Mouse (Mus musculus) kidney, adult 11 months (tissue): Measurements from ENCODE around the gene Gm5751.
"Not testable (repeated sequence)": the region's sequence is repeated elsewhere in the genome, so short reads cannot be mapped to it uniquely, and the experiment has no call there.

ENCODE experiments used
- DNase-seq: peaks from one replicate; pipeline ENCODE4 v3.0.0; 2022

Gm5751 gene

GRCm38 (mm10) chrX:8873953-8874352 is at the start of gene Gm5751:
Gene Gm5751 (plus strand): TSS chrX:8874253.
- not testable (repeated sequence) for DNase-seq

GRCm38 (mm10) chrX:8832043-8832442 is 42.0 kb upstream of the Gm5751 start:
- peak; percentile 15 for DNase-seq

- no peak for DNase-seq
These were observed 30.4 kb upstream of the Gm5751 start, which contains the start of gene Gm6592 for GRCm38 (mm10) chrX:8843694-8844093. Gene Gm6592 (plus strand): TSS chrX:8843994.

GRCm38 (mm10) chrX:8852486-8852885 is 21.6 kb upstream of the Gm5751 start:
- no peak for DNase-seq

GRCm38 (mm10) chrX:8864331-8864730 is 9.7 kb upstream of the Gm5751 start:
- DNase-seq: peak; percentile 66

- no peak for DNase-seq
These were observed 10.3 kb downstream of the Gm5751 start for GRCm38 (mm10) chrX:8884336-8884735.

- no peak for DNase-seq
These were observed 17.9 kb downstream of the Gm5751 start for GRCm38 (mm10) chrX:8891975-8892342.

- DNase-seq: peak; percentile 71
These were observed 18.5 kb downstream of the Gm5751 start, which contains the start of gene B630019K06Rik for GRCm38 (mm10) chrX:8892343-8893155. Gene B630019K06Rik (plus strand): TSS chrX:8892382.

- DNase-seq: peak; percentile 3
These were observed 19.2 kb downstream of the Gm5751 start for GRCm38 (mm10) chrX:8893182-8893651.

- no peak for DNase-seq
These were observed 26.8 kb downstream of the Gm5751 start for GRCm38 (mm10) chrX:8900823-8901222.

GRCm38 (mm10) chrX:8901906-8902472 is 27.9 kb downstream of the Gm5751 start:
- DNase-seq: no peak

GRCm38 (mm10) chrX:8921080-8921479 is 47.0 kb downstream of the Gm5751 start:
- no peak for DNase-seq

- no peak for DNase-seq
These were observed 48.0 kb downstream of the Gm5751 start for GRCm38 (mm10) chrX:8921813-8922607.

- DNase-seq: no peak
These were observed 53.3 kb downstream of the Gm5751 start for GRCm38 (mm10) chrX:8927308-8927707.
